Mouse (Mus musculus) intestine, embryonic 14.5 days (tissue): ENCODE results near the gene Shc4. TPM values are rescaled to one million over a fixed set of nuclear protein-coding genes. Genes with fewer than 3 reads are reported as not detected.

Experiments used
- ATAC-seq: fragments of 200-750 bp; cut with Nextera tagmentation; replicated peaks from 2 replicates; pipeline ENCODE4 v1.8.0; 2017; ENCODE audit warnings: low read depth, moderate number of reproducible peaks, moderate TSS enrichment, moderate library complexity; ENCODE audit not compliant: low FRiP score, low TSS enrichment
- DNase-seq: peaks from one replicate; pipeline ENCODE4 v3.0.0-alpha.2; 2018; ENCODE audit warnings: low spot score
- H3K27ac ChIP-seq: fragments of 300-500 bp; sonication (generic); 2 replicates; pipeline ENCODE4 v1.5.1; 2014; ENCODE audit warnings: low read depth, mild to moderate bottlenecking, control low read depth
- H3K27me3 ChIP-seq: fragments of 300-500 bp; sonication (generic); replicated peaks from 2 replicates; pipeline ENCODE4 v1.6.1; 2014; ENCODE audit warnings: low read length, control low read depth; ENCODE audit not compliant: control insufficient read depth, insufficient read depth
- H3K36me3 ChIP-seq: fragments of 300-500 bp; sonication (generic); 2 replicates; pipeline ENCODE4 v1.6.1; 2014; ENCODE audit warnings: low read length, control low read depth; ENCODE audit not compliant: control insufficient read depth, insufficient read depth
- H3K4me1 ChIP-seq: fragments of 300-500 bp; sonication (generic); replicated peaks from 2 replicates; pipeline ENCODE4 v1.6.1; 2014; ENCODE audit warnings: low read length, control low read depth, mixed read lengths; ENCODE audit not compliant: control insufficient read depth, insufficient read depth
- H3K4me2 ChIP-seq: fragments of 300-500 bp; sonication (generic); 2 replicates; pipeline ENCODE4 v1.6.1; 2014; ENCODE audit warnings: low read length
- H3K4me3 ChIP-seq: fragments of 300-500 bp; sonication (generic); 2 replicates; pipeline ENCODE4 v1.5.1; 2014; ENCODE audit warnings: low read depth, low read length, control low read depth, mixed read lengths
- H3K9ac ChIP-seq: fragments of 300-500 bp; sonication (generic); 2 replicates; pipeline ENCODE4 v1.6.1; 2014; ENCODE audit warnings: mild to moderate bottlenecking, low read length
- H3K9me3 ChIP-seq: fragments of 300-500 bp; sonication (generic); 2 replicates; pipeline ENCODE4 v1.6.1; 2016; ENCODE audit warnings: low read length, control low read depth; ENCODE audit not compliant: control insufficient read depth
- WGBS: fragments of 180-500 bp; shearing (Covaris S2); extraction: QIAGEN DNeasy Blood & Tissue Kit; methylation state at CpG from one replicate; pipeline ENCODE4 v1.1.7; 2014; 5-methylcytosine and 5-hydroxymethylcytosine counted together
- polyA plus RNA-seq: library from polyadenylated mRNA; unstranded; fragments of >200 nt; fragmentation: Nextera tagmentation; extraction: Ambion mirVana; gene quantifications from 2 replicates; pipeline ENCODE4 v1.2.1, GENCODE M21; 2014

Gene Shc4
- polyA plus RNA-seq, 1 experiment from 2014 or later: 2.5 TPM

DNA sequence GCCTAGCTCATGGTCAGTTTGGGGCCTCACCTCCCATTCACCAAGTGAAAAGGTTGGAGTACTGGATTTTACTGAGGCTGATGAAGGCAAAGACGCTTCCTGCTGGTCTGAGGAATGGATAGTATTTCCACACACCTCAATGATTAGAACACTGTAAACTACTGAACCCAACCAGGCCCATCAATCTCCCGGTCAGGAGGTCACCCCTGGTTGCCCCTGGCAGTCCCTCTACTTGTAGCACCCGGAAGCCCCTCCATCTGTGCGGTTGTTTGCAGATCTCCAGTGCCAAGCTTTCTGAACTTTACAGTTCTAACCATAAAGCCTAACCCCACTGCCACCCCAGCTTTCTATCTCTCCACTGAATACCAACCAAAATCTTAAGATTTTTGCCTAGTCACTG is 62.8 kb downstream of the Shc4 start:
- no peak overlapping the region for H3K27ac ChIP-seq
- H3K27me3 ChIP-seq: no peaks in the 10 kb centered on the region
- peak overlapping the region; percentile 40 for H3K9ac ChIP-seq
- ATAC-seq (no peak), DNase-seq (no peak)
- H3K4me2 ChIP-seq: peak overlapping the region; percentile 68
- no peaks in the 10 kb centered on the region for H3K36me3 ChIP-seq
- WGBS: 42% methylated on average over 4 of the region's 4 CpGs
- H3K9me3 ChIP-seq: no peaks in the 10 kb centered on the region
- H3K4me1 ChIP-seq: 0 out of 2 replicates have a peak, but pooled peaks cover 6% of the 10 kb centered on the region
- H3K4me3 ChIP-seq: peak overlapping the region; percentile 28

DNA sequence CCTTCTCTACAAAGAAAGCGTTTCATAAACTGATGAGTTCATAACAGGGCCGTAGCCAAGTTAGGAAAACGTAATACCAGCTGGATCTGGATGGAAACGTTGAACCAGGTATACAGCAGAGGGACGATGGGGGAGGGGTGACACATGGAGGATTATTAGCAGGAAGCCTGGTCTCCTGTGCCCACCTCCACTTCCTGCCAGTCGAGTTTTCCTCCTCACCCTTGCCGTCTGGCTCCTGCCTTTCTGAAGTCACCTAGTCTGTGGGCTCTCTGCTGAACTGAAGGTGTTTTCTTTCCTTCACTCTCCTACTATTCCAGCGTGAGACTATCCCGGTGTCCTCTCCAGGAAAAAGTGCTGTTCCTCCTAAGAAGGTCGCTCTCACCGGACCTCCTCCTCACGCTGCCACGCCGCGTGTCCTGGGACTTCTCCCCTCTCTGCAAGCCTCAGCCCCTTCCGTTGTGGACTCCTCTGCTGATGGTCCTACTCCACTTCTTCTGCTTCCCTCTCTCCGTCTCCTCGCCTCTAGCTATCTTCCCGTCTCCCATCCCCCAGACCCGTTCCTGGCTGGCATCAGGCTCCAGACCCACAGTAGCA is 63.3 kb downstream of the Shc4 start:
- Histone ChIP-seq H3K4me2 (peak overlapping the region; percentile 68), H3K27ac (no peak overlapping the region), H3K36me3 (no peaks in the 10 kb centered on the region), H3K4me1 (0 out of 2 replicates have a peak, but pooled peaks cover 6% of the 10 kb centered on the region), H3K27me3 (no peaks in the 10 kb centered on the region), H3K4me3 (peak overlapping the region; percentile 28), H3K9ac (peak overlapping the region; percentile 40), H3K9me3 (no peaks in the 10 kb centered on the region)
- DNase-seq (peak; percentile 58), ATAC-seq (peak; percentile 36; the same call in 1 of the 2 replicates)
- WGBS: 24% methylated on average over 20 of the region's 20 CpGs

DNA sequence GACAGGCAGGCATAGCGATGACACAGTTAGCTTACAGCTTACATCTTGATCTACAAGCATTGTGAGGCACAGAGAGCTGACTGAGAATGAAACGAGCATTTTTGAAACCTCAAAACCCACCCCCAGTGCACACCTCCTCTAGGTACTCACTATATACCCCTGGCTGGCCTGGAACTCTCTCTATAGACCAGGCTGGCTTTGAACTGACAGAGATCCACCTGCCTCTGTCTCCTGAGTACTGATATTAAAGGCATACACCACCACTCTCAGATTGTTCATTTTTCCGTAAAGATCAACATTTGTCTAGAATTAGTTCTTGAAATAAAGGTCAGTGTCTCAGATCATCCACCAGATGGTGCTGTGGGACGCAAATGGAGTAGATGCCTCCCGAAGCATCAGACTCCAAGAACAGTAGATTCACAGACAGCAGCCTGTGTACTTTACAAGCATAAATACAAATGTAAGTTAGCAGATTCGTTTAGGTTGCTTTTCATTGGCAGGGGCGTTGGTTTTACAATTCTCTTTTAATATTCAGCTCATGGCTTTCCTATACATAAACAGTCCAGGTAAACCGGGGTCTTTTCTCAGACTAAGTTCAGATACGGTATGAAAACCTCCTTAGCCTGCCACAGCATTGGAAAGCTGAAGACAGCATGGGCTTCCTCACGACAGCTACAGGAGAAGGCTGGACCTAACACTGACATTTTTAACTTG is 64.0 kb downstream of the Shc4 start:
- H3K4me3 ChIP-seq: peak overlapping the region; percentile 28
- no peaks in the 10 kb centered on the region for H3K9me3 ChIP-seq
- DNase-seq: peak; percentile 77
- no peak overlapping the region for H3K27ac ChIP-seq
- H3K9ac ChIP-seq: peak overlapping the region; percentile 40
- no peaks in the 10 kb centered on the region for H3K27me3 ChIP-seq
- peak overlapping the region; percentile 68 for H3K4me2 ChIP-seq
- peak; percentile 50 for ATAC-seq
- 0 out of 2 replicates have a peak, but pooled peaks cover 6% of the 10 kb centered on the region for H3K4me1 ChIP-seq
- 16% methylated on average over 10 of the region's 10 CpGs for WGBS
- H3K36me3 ChIP-seq: no peaks in the 10 kb centered on the region

DNA sequence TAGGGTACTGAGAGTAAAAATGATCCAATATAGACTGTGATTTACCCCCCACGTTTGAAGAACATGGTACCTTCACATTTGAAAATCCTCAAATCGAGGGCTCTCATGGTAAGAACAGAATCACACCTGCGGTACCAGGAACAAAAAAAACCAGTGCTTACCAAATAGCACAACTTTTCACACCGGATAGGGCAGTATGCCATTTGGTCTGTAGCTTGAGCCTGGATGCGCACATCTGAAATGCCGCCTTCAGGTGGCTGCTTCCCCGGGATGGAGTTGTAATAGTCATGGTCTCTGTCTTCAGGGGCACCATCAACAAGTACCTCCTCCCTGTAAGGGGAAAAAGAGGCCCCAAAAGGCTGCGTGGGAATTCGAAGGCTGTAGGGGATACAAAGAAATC is 68.6 kb downstream of the Shc4 start:
- DNase-seq: no peak
- Histone ChIP-seq H3K36me3 (no peaks in the 10 kb centered on the region), H3K4me1 (no peaks in the 10 kb centered on the region)

DNA sequence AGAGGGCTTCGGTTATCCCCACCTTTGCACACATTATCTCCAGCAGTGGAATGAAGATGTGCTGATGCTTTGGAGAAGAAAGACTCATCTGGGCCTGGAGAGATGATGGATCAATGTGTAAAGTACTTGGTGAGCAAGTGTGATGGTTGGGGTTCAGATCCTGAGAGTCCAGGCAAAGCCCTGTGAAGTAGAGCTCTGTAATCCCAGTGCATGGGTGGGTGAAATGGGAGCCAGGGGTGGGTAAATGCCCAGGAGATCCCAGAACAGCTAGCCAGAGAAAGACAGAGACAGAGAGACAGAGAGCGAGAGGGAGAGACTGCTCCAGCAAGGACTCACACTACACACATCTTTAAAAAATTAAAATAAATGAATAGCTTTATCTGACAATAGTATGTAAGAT is 70.7 kb downstream of the Shc4 start:
- H3K4me3 ChIP-seq: no peak overlapping the region
- ATAC-seq: no peak
- H3K9me3 ChIP-seq: no peaks in the 10 kb centered on the region
- WGBS: 96% methylated on average over 2 of the region's 2 CpGs
- H3K27ac ChIP-seq: no peak overlapping the region
- H3K4me1 ChIP-seq: no peaks in the 10 kb centered on the region
- no peak overlapping the region for H3K4me2 ChIP-seq
- no peaks in the 10 kb centered on the region for H3K27me3 ChIP-seq
- no peak overlapping the region for H3K9ac ChIP-seq
- DNase-seq: no peak
- no peaks in the 10 kb centered on the region for H3K36me3 ChIP-seq

More for the DNA sequence above, 68.6 kb downstream of the Shc4 start:
- H3K4me3 ChIP-seq: no peak overlapping the region
- ATAC-seq: no peak
- no peak overlapping the region for H3K27ac ChIP-seq
- H3K9ac ChIP-seq: no peak overlapping the region
- WGBS: 92% methylated on average over 9 of the region's 9 CpGs
- H3K9me3 ChIP-seq: no peaks in the 10 kb centered on the region
- no peak overlapping the region for H3K4me2 ChIP-seq
- H3K27me3 ChIP-seq: no peaks in the 10 kb centered on the region

DNA sequence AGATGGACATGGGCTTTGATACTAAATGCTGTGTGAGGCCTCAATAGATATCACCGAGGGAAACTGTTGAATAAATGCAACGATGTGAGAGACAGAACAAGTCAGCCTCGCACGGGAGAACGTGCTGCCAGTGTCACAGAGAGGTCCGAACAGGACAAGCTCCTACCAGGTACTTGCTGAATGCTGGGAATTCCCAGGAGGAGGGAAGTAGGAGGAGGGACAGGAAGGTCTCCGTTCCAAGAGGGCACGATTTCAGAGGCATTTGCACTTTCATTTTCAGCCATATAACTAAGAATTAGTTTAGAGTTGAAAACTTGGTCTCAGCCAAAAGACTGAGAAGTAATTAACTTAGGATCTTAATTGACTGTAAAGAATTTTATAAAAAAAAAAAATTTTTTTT is 72.4 kb downstream of the Shc4 start:
- ATAC-seq (no peak), DNase-seq (no peak)
- Histone ChIP-seq H3K27ac (no peak overlapping the region), H3K27me3 (no peaks in the 10 kb centered on the region), H3K36me3 (no peaks in the 10 kb centered on the region), H3K4me3 (no peak overlapping the region), H3K4me1 (no peaks in the 10 kb centered on the region), H3K9me3 (no peaks in the 10 kb centered on the region), H3K9ac (no peak overlapping the region), H3K4me2 (no peak overlapping the region)
- WGBS: 86% methylated on average over 8 of the region's 8 CpGs

DNA sequence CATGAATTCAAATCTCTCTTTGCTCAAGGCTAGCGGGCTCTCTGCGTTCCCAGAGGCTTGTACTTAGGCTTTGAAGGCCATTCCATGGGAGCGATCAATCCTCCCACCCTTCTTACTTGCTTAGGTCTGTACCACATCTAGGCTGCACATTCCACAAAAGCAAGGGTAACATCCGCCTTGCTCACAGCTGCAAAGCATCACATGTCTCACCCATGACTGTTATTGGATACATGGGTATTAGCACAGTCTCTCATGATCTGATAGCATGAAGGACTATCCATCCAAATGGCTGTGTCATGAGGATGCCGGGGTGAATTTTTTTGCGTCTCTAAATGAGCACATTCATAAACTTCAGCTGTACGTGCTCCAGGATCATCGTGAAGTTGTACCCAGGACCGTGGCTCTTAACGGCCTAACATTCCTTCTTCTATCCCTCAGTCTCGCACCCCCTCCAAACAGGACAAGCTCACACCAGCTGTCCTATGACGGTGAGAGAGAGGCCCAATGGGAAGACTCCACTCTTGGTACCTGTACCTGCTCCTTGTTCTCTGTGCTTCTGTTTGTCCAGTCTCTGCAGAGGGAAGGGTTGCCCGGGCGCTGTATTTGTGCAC is 73.1 kb downstream of the Shc4 start:
- Histone ChIP-seq H3K27ac (no peak overlapping the region), H3K4me2 (no peak overlapping the region), H3K9ac (no peak overlapping the region), H3K9me3 (no peaks in the 10 kb centered on the region), H3K27me3 (no peaks in the 10 kb centered on the region), H3K4me3 (no peak overlapping the region), H3K36me3 (no peaks in the 10 kb centered on the region), H3K4me1 (no peaks in the 10 kb centered on the region)
- ATAC-seq: no peak
- DNase-seq: no peak
- 78% methylated on average over 14 of the region's 14 CpGs for WGBS

DNA sequence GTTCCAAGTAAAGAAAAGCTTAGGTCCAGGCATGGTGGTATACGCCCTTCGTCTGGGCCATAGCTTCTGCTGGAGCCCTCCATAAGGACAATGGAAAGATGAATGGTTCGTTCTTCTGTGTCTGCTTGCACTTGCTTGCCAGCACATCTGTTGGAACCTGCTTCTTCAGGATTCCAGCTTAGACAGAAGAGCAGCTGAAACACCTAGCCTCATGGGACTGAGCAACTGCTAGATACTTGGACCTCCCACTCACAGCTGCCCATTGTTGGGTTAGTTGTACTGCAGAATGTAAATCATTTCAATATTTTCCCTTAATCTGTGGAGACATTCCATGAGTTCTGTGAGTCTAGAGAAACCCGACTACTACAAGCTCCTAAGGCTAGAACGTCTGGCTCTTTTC is 73.9 kb downstream of the Shc4 start:
- Histone ChIP-seq H3K27ac (no peak overlapping the region), H3K4me3 (no peak overlapping the region), H3K9ac (no peak overlapping the region), H3K36me3 (no peaks in the 10 kb centered on the region), H3K27me3 (no peaks in the 10 kb centered on the region), H3K9me3 (no peaks in the 10 kb centered on the region), H3K4me1 (no peaks in the 10 kb centered on the region), H3K4me2 (no peak overlapping the region)
- 81% methylated on average over 5 of the region's 5 CpGs for WGBS
- no peak for ATAC-seq
- no peak for DNase-seq
